Mouse (Mus musculus) hindbrain, embryonic 16.5 days (tissue): ENCODE measurements around the gene Gpr107. TPM values are rescaled to one million over a fixed set of nuclear protein-coding genes. Genes with fewer than 3 reads are reported as not detected.
"Not testable (repeated sequence)": the region's sequence is repeated elsewhere in the genome, so short reads cannot be mapped to it uniquely, and the experiment has no call there.

Experiments used
- ATAC-seq: fragments of 200-750 bp; cut with Nextera tagmentation; 2 replicates; pipeline ENCODE4 v1.8.0; 2017; ENCODE audit warnings: moderate TSS enrichment, moderate library complexity
- H3K27ac ChIP-seq: fragments of 300-500 bp; sonication (generic); 2 replicates; pipeline ENCODE4 v1.5.1; 2014; ENCODE audit warnings: low read depth, mild to moderate bottlenecking, control low read depth, low read length, moderate library complexity
- H3K27me3 ChIP-seq: fragments of 300-500 bp; sonication (generic); replicated peaks from 2 replicates; pipeline ENCODE4 v1.6.1; 2014; ENCODE audit warnings: low read length; ENCODE audit not compliant: control insufficient read depth, insufficient read depth
- H3K36me3 ChIP-seq: fragments of 300-500 bp; sonication (generic); 2 replicates; pipeline ENCODE4 v1.6.1; 2014; ENCODE audit warnings: mild to moderate bottlenecking, low read length, moderate library complexity, mixed read lengths; ENCODE audit not compliant: control insufficient read depth, insufficient read depth
- H3K4me1 ChIP-seq: fragments of 300-500 bp; sonication (generic); 2 replicates; pipeline ENCODE4 v1.6.1; 2014; ENCODE audit warnings: low read depth, low read length; ENCODE audit not compliant: control insufficient read depth, insufficient read depth
- H3K4me2 ChIP-seq: fragments of 300-500 bp; sonication (generic); 2 replicates; pipeline ENCODE4 v1.6.1; 2014; ENCODE audit warnings: mild to moderate bottlenecking, low read length, control low read depth, moderate library complexity
- H3K4me3 ChIP-seq: fragments of 300-500 bp; sonication (generic); 2 replicates; pipeline ENCODE4 v1.5.1; 2014; ENCODE audit warnings: mild to moderate bottlenecking, low read length, control low read depth, moderate library complexity
- H3K9ac ChIP-seq: fragments of 300-500 bp; sonication (generic); 2 replicates; pipeline ENCODE4 v1.6.1; 2014; ENCODE audit warnings: low read depth, mild to moderate bottlenecking, control low read depth, low read length, moderate library complexity
- H3K9me3 ChIP-seq: fragments of 300-500 bp; sonication (generic); 2 replicates; pipeline ENCODE4 v1.6.1; 2014; ENCODE audit warnings: mild to moderate bottlenecking, low read length, moderate library complexity; ENCODE audit not compliant: control insufficient read depth
- WGBS: fragments of 180-500 bp; shearing (Covaris S2); extraction: QIAGEN DNeasy Blood & Tissue Kit; methylation state at CpG from one replicate; pipeline ENCODE4 v1.1.7; 2014; 5-methylcytosine and 5-hydroxymethylcytosine counted together
- polyA plus RNA-seq: library from polyadenylated mRNA; unstranded; fragments of >200 nt; fragmentation: Nextera tagmentation; extraction: Ambion mirVana; gene quantifications from 2 replicates; pipeline ENCODE4 v1.2.1, GENCODE M21; 2015

Gene Gpr107
- polyA plus RNA-seq, 1 experiment from 2014 or later = 34.4 TPM

DNA sequence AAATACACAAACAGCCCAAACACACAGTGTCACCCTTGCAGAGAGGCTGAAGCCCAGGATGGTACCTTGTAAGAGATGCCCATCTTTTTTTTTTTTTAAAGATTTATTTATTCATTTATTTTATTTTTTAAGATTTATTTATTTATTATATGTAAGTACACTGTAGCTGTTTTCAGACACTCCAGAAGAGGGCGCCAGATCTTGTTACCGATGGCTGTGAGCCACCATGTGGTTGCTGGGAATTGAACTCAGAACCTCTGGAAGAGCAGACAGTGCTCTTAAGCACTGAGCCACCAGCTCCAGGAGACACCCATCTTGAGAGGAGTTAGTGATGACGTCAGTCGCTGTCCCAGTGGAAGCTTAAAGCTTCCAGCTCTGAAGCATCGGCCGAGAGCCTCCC lies 26.5 kb downstream of the Gpr107 start:
- not testable (repeated sequence) for H3K9me3 ChIP-seq, H3K27me3 ChIP-seq, H3K4me3 ChIP-seq, H3K4me1 ChIP-seq, H3K27ac ChIP-seq, H3K9ac ChIP-seq, ATAC-seq, H3K4me2 ChIP-seq
- peaks cover 41% of the 10 kb centered on the region for H3K36me3 ChIP-seq
- WGBS = 87% methylated on average over 6 of the region's 6 CpGs

- no peak overlapping the region for H3K4me3 ChIP-seq
- no peaks in the 10 kb centered on the region for H3K4me1 ChIP-seq
- H3K9ac ChIP-seq = no peak overlapping the region
- no peak overlapping the region for H3K4me2 ChIP-seq
- 88% methylated on average over 7 of the region's 7 CpGs for WGBS
- H3K27ac ChIP-seq = no peak overlapping the region
- no peaks in the 10 kb centered on the region for H3K9me3 ChIP-seq
- ATAC-seq = no peak
- H3K36me3 ChIP-seq = peaks cover 39% of the 10 kb centered on the region
- H3K27me3 ChIP-seq = no peaks in the 10 kb centered on the region
These were observed 27.4 kb downstream of the Gpr107 start for GRCm38 (mm10) chr2:31179471-31179870.

- Histone ChIP-seq H3K27me3 (no peaks in the 10 kb centered on the region), H3K4me3 (no peak overlapping the region), H3K9me3 (no peaks in the 10 kb centered on the region), H3K9ac (no peak overlapping the region), H3K27ac (no peak overlapping the region), H3K36me3 (peaks cover 36% of the 10 kb centered on the region), H3K4me2 (no peak overlapping the region), H3K4me1 (no peaks in the 10 kb centered on the region)
- 61% methylated on average over 7 of the region's 7 CpGs for WGBS
- no peak for ATAC-seq
These were observed 28.0 kb downstream of the Gpr107 start for GRCm38 (mm10) chr2:31180081-31180551.

DNA sequence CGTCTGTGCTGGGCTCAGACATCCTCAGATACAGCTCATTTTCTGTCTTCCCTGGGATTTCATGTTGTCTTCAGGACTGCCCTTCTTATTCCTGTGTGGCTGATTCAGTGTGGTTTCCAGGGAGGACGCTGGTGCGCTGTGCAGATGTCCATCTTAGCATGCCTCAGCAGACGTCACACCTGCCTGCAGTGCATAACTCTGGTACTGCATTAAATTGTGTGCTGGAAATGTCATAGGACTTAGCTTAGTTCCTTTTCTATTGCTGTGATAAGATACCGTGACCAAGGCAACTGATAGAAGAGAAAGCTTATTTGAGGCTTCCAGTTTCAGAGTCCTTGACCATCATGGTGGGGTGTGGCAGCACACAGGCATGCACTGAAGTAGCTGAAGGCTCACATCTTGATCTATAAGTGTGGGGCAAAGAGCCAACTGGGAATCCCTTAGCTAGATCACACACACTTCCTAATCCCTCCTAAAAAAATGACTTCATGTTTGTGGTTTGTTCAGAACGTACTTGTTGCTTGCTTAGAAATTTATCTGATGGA lies 30.7 kb downstream of the Gpr107 start:
- 88% methylated on average over 6 of the region's 6 CpGs for WGBS
- no peak for ATAC-seq
- Histone ChIP-seq H3K36me3 (peaks cover 27% of the 10 kb centered on the region), H3K4me2 (no peak overlapping the region), H3K27me3 (no peaks in the 10 kb centered on the region), H3K9ac (no peak overlapping the region), H3K27ac (no peak overlapping the region), H3K4me3 (no peak overlapping the region), H3K4me1 (no peaks in the 10 kb centered on the region), H3K9me3 (no peaks in the 10 kb centered on the region)

GRCm38 (mm10) chr2:31183830-31184229 lies 31.7 kb downstream of the Gpr107 start:
- Histone ChIP-seq H3K36me3 (peaks cover 27% of the 10 kb centered on the region), H3K27me3 (no peaks in the 10 kb centered on the region), H3K27ac (no peak overlapping the region), H3K4me3 (no peak overlapping the region), H3K9ac (no peak overlapping the region), H3K4me2 (no peak overlapping the region), H3K4me1 (no peaks in the 10 kb centered on the region), H3K9me3 (no peaks in the 10 kb centered on the region)
- 88% methylated on average over 1 of the region's 1 CpGs for WGBS
- no peak for ATAC-seq

DNA sequence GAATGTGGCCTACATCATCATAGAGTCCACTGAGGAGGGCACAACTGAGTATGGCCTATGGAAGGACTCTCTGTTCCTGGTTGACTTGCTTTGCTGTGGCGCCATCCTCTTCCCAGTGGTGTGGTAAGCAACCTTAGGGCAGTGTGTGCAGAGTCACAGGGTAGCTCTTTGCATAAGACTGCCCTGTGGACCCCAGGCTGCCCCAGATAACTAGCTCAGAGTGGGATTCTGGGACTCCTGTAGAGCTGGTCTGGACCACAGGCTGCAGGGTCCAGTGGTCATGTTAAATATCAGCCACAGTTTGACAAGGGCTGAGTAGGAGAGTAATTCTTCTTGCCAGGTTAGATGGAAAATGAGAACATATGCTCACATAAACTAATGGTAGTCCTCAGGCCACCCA lies 36.6 kb downstream of the Gpr107 start:
- ATAC-seq = no peak
- H3K36me3 ChIP-seq = peaks cover 30% of the 10 kb centered on the region
- H3K4me2 ChIP-seq = no peak overlapping the region
- 94% methylated on average over 1 of the region's 1 CpGs for WGBS
- no peak overlapping the region for H3K27ac ChIP-seq
- H3K4me3 ChIP-seq = no peak overlapping the region
- no peaks in the 10 kb centered on the region for H3K9me3 ChIP-seq
- H3K4me1 ChIP-seq = no peaks in the 10 kb centered on the region
- no peak overlapping the region for H3K9ac ChIP-seq
- no peaks in the 10 kb centered on the region for H3K27me3 ChIP-seq

DNA sequence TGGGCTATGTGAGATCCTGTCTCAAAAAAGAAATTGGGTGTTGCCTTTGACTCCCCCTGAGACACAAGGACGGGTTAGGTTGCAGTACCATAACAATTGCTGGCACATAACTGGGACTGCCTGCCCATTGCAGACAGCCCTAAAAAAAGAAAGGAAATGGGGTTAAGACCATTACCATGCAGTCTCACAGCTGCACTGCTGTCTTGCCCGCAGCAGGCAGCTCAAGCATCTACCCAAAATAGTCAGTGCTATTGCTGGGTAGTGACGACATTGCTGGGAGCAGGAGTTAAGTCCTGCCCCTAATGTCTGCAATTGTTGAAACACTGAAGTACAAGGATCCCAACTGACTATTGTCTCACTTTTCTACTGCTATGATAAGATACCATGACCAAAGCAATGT lies 37.5 kb downstream of the Gpr107 start:
- no peak overlapping the region for H3K9ac ChIP-seq
- H3K27ac ChIP-seq = no peak overlapping the region
- no peak for ATAC-seq
- H3K36me3 ChIP-seq = peaks cover 29% of the 10 kb centered on the region
- no peaks in the 10 kb centered on the region for H3K9me3 ChIP-seq
- H3K4me1 ChIP-seq = no peaks in the 10 kb centered on the region
- H3K4me2 ChIP-seq = no peak overlapping the region
- 97% methylated on average over 3 of the region's 3 CpGs for WGBS
- H3K27me3 ChIP-seq = no peaks in the 10 kb centered on the region
- no peak overlapping the region for H3K4me3 ChIP-seq

- Histone ChIP-seq H3K9me3 (no peaks in the 10 kb centered on the region), H3K27me3 (no peaks in the 10 kb centered on the region), H3K4me3 (no peak overlapping the region), H3K4me1 (no peaks in the 10 kb centered on the region), H3K27ac (no peak overlapping the region), H3K4me2 (no peak overlapping the region), H3K36me3 (peaks cover 20% of the 10 kb centered on the region), H3K9ac (no peak overlapping the region)
- no peak for ATAC-seq
- 91% methylated on average over 8 of the region's 8 CpGs for WGBS
These were observed 39.6 kb downstream of the Gpr107 start for GRCm38 (mm10) chr2:31191765-31192164.

GRCm38 (mm10) chr2:31194356-31195021 lies 42.4 kb downstream of the Gpr107 start:
- H3K9ac ChIP-seq = no peak overlapping the region
- no peaks in the 10 kb centered on the region for H3K4me1 ChIP-seq
- peak; percentile 58; the same call in 1 of the 2 replicates for ATAC-seq
- H3K36me3 ChIP-seq = peaks cover 10% of the 10 kb centered on the region; the same call in 1 of the 2 replicates
- no peaks in the 10 kb centered on the region for H3K27me3 ChIP-seq
- H3K4me2 ChIP-seq = no peak overlapping the region
- H3K9me3 ChIP-seq = no peaks in the 10 kb centered on the region
- no peak overlapping the region for H3K4me3 ChIP-seq
- H3K27ac ChIP-seq = no peak overlapping the region
- WGBS = 68% methylated on average over 7 of the region's 7 CpGs
